Mouse (Mus musculus) megakaryocyte, embryonic 14.5 days (primary cell): ENCODE data around the gene Gpat3.

Source experiments
- FLI1 ChIP-seq: IDR thresholded peaks from 2 replicates; pipeline ENCODE4 v1.6.1; 2012; ENCODE audit warnings: low read length, inconsistent platforms, mixed read lengths
- GATA1 ChIP-seq: IDR thresholded peaks from 3 replicates; pipeline ENCODE4 v1.6.1; 2012; ENCODE audit warnings: mixed read lengths, low read length, inconsistent platforms, borderline replicate concordance

DNA sequence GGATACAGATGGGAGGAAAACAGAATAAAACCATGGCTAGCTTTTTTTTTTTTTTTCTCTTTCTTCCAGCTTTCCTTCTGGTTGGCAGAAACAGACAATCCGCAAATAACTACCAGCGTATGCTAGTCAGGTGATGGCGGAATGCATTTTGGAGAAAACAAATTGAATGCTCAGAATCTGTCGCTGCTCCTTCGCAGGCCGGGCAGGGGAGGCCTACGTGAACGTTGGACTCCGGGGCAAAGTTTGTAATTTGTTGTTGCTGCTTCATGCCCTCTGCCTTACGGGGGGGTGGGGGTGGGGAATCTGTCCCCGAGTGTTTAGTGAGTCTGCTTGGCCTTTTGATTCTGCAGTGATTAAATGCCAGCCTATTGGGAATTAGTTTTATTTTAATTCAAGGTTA lies 98.2 kb downstream of the Gpat3 start:
- TF ChIP-seq GATA1 (no peak), FLI1 (no peak)
